Comparison of ENCODE assay signal across 11 mouse cellular contexts in the genomic region with DNA sequence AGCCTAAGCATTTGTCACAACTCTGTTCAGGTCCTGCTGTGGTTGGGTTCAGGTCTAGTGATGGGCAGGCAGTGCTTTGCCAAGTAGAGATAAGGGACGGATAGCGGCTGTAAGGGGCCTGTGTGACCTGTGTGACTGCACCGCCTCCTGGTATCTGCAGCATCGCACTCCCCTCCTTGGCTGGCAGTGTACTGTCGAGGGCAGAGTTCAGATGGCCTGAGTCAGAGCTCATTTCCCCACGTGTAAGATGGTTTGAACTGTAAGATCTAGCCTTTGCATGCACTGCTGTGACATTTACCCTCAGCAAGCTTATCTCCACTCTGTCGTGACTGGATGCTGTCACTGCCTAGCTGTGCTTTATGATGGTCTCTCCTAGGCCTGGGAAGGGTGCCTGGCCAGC. TPM values are rescaled to one million over a fixed set of nuclear protein-coding genes. Genes with fewer than 3 reads are reported as not detected.
DNase-seq lines count a peak whose midpoint lies in the region; ATAC-seq lines count a peak whose summit lies in the region.
"Had no signal": no experiment of that assay in that cellular context is flagged by ENCODE, and none has a peak within 500 bp of the region (broad histone marks: within the 10 kb centered on the region; RNA-seq: fewer than 3 reads in every experiment).

No protein-coding gene starts in this region.

- peaks cover 100% of the 10 kb centered on the region for H3K79me2 ChIP-seq in macrophage (ENCODE audit: inconsistent target)

- 57% methylated on average over 7 of the region's 7 CpGs for WGBS in macrophage (ENCODE audit: missing documents)

- peak overlapping the region; percentile 29; the same call in 1 of the 2 replicates for H3K27ac ChIP-seq in macrophage
- H3K27ac ChIP-seq: forebrain, embryonic 10.5 days; hindbrain, embryonic 15.5 days; limb, embryonic 10.5 days had no signal

- DNase-seq in kidney, adult 18-20 months: peak; percentile 31
- no peak for DNase-seq in kidney, postnatal 4 days
- peak; percentile 52 for DNase-seq in adrenal gland, postnatal 14 days
- DNase-seq in spleen, adult 18-20 months: no peak
- no peak for DNase-seq in thymus, postnatal 36 days
- DNase-seq: thymus, postnatal 25 days had no signal

- ATAC-seq in hematopoietic stem cell, adult 5-6 weeks (replicated peaks in 1 of 2; ENCODE audit: insufficient read depth in 1 of 2, low FRiP score in 2 of 2, low TSS enrichment in 1 of 2, low read depth in 1 of 2, poor library complexity in 2 of 2, severe bottlenecking in 2 of 2): 0 out of 4 replicates have a peak, but pooled peaks have one; percentile 13 to 23

- H3K4me3 ChIP-seq in macrophage (ENCODE audit: inconsistent target): no peak overlapping the region
- H3K4me3 ChIP-seq: forebrain, embryonic 10.5 days; hindbrain, embryonic 15.5 days; limb, embryonic 10.5 days had no signal

- peaks cover 9% of the 10 kb centered on the region; the same call in 1 of the 2 replicates for H3K36me3 ChIP-seq in macrophage (ENCODE audit: inconsistent target)
- H3K36me3 ChIP-seq: hindbrain, embryonic 15.5 days had no signal

RNA-seq across cellular contexts. Expression of a gene that starts 48.4 kb away (rescaled TPM):
- total RNA-seq in adrenal gland, postnatal 14 days (2021): 54.4 and 64.5 TPM in 2 replicates
- total RNA-seq in hematopoietic stem cell, adult 5-6 weeks (2017): 22.5 and 25.6 TPM in 2 replicates
- total RNA-seq in macrophage (2018; cell fraction: chromatin; rRNA removed): 100 to 1,000 TPM in 22 of 26 experiments, 10 to 100 TPM in 4; 76.7 to 355 (median 199) TPM
- 10 to 100 TPM; 40.4 to 73.6 (median 56.5) TPM for total RNA-seq in macrophage (2018; cell fraction: cytosol; rRNA removed)
- total RNA-seq in macrophage (2018; cell fraction: nucleus; rRNA removed): 100 to 1,000 TPM in 16 of 26 experiments, 10 to 100 TPM in 10; 58.9 to 339 (median 108) TPM
- 45.4 to 121 TPM (median 50.2 TPM) in 3 replicates for polyA plus RNA-seq in macrophage (2018)

Comparison
In these comparisons a context has a peak if more than half of its experiments do, and no peak if none do; other contexts are left out.
1. DNase-seq: peak in kidney, adult 18-20 months (single experiment) and adrenal gland, postnatal 14 days (single experiment); none in kidney, postnatal 4 days (0 of 2), spleen, adult 18-20 months (0 of 2) and thymus, postnatal 36 days (0 of 2).